ENCODE assay signal across 8 mouse cellular contexts in the genomic region with DNA sequence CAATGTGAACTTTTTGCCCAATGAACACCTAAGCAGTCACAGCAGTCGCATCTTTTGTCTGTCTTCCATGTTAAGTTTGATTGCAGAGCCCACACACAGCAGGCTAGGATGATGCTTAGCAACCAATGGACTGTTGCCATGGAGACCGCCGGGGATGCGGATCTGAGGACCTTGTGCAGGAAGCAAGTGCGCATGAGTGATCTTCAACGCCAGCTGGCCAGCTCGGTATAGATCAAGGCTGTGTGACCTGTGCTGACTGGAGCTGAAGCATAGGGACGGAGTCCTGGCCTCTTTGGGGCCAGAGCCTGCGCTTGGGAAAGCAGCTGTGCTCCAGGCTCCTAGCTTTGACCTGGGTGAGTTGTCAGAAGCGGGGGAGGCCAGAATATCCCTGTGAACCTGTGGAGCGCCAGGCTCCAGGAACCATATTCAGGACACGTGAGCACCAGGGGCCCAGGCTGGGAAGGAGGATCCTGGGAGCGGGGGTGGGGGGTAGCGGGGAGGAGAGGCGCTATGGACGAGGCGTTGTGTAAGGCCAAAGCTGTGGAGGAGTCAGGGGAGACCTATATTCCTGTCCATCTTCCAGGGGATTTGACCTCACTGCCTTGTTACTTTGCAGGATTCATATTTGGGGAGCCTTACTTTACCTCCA. TPM values are rescaled to one million over a fixed set of nuclear protein-coding genes. Genes with fewer than 3 reads are reported as not detected.
DNase-seq lines count a peak whose midpoint lies in the region; ATAC-seq and TF ChIP-seq lines count a peak whose summit lies in the region.

A gene (plus strand): TSS at position 141 of the 649 bp plus-strand sequence.

- WGBS in embryonic facial prominence, embryonic 10.5 days = 25% methylated on average over 17 of the region's 17 CpGs
- 4% methylated on average over 17 of the region's 17 CpGs for WGBS in hindbrain, postnatal 0 days
- 23% methylated on average over 17 of the region's 17 CpGs for WGBS in limb, embryonic 12.5 days

- ATAC-seq in hindbrain, postnatal 0 days = peak; percentile 93
- peak; percentile 53 for ATAC-seq in limb, embryonic 12.5 days (ENCODE audit: insufficient number of reproducible peaks, insufficient read depth, low FRiP score, low TSS enrichment, low read depth)

- H3K9me3 ChIP-seq in embryonic facial prominence, embryonic 10.5 days = 0 out of 2 replicates have a peak, but pooled peaks cover 2% of the 10 kb centered on the region
- H3K9me3 ChIP-seq in hindbrain, postnatal 0 days (ENCODE audit: low read length) = no peaks in the 10 kb centered on the region
- H3K9me3 ChIP-seq in limb, embryonic 12.5 days = no peaks in the 10 kb centered on the region

- H3K4me3 ChIP-seq in embryonic facial prominence, embryonic 10.5 days = peak within 1 kb of the TSS; percentile 46
- peak within 1 kb of the TSS; percentile 37 for H3K4me3 ChIP-seq in hindbrain, postnatal 0 days (ENCODE audit: low read length)
- H3K4me3 ChIP-seq in limb, embryonic 12.5 days (replicated peaks) = peak within 1 kb of the TSS; percentile 18; the same call in 1 of the 2 replicates

- TF ChIP-seq CTCF in hindbrain, postnatal 0 days (IDR thresholded peaks at IDR 0.05; ENCODE audit: low read depth) = no peak

- peak within 1 kb of the TSS; percentile 64 for H3K4me2 ChIP-seq in hindbrain, postnatal 0 days (ENCODE audit: low read depth, low read length)
- H3K4me2 ChIP-seq in limb, embryonic 12.5 days = peak within 1 kb of the TSS; percentile 51

- H3K27ac ChIP-seq in embryonic facial prominence, embryonic 10.5 days (replicated peaks) = peak within 1 kb of the TSS; percentile 82
- peak within 1 kb of the TSS; percentile 91 for H3K27ac ChIP-seq in hindbrain, postnatal 0 days
- H3K27ac ChIP-seq in limb, embryonic 12.5 days = no peak within 1 kb of the TSS

- H3K4me1 ChIP-seq in embryonic facial prominence, embryonic 10.5 days = peaks cover 27% of the 10 kb centered on the region
- peaks cover 22% of the 10 kb centered on the region for H3K4me1 ChIP-seq in hindbrain, postnatal 0 days (ENCODE audit: insufficient read depth, low read length)
- peaks cover 8% of the 10 kb centered on the region for H3K4me1 ChIP-seq in limb, embryonic 12.5 days (replicated peaks)

- H3K9ac ChIP-seq in hindbrain, postnatal 0 days (replicated peaks; ENCODE audit: low read length) = peak within 1 kb of the TSS; percentile 43
- H3K9ac ChIP-seq in limb, embryonic 12.5 days (replicated peaks) = peak within 1 kb of the TSS; percentile 31; the same call in 1 of the 2 replicates

- no peaks in the 10 kb centered on the region for H3K36me3 ChIP-seq in embryonic facial prominence, embryonic 10.5 days (replicated peaks)
- H3K36me3 ChIP-seq in hindbrain, postnatal 0 days (ENCODE audit: insufficient read depth, low read length) = no peaks in the 10 kb centered on the region
- H3K36me3 ChIP-seq in limb, embryonic 12.5 days = no peaks in the 10 kb centered on the region

- DNase-seq in Muller cell, postnatal 12 days (ENCODE audit: inconsistent ontology term) = peak; percentile 51
- DNase-seq in adrenal gland, adult 2 months = peak; percentile 83
- peak; percentile 90 for DNase-seq in embryonic facial prominence, embryonic 10.5 days (ENCODE audit: low spot score)
- peak; percentile 98 for DNase-seq in hindbrain, postnatal 0 days (ENCODE audit: low spot score)
- DNase-seq in right cerebral cortex, postnatal 14 days = peak; percentile 95
- DNase-seq in urinary bladder, adult 2 months (ENCODE audit: low spot score) = no peak
- no peak for DNase-seq in gastrocnemius, adult 8-10 months (ENCODE audit: low spot score in 2 of 2)

- peaks cover 4% of the 10 kb centered on the region; the same call in 1 of the 2 replicates for H3K27me3 ChIP-seq in embryonic facial prominence, embryonic 10.5 days (replicated peaks; ENCODE audit: low read depth, poor library complexity, severe bottlenecking)
- no peaks in the 10 kb centered on the region for H3K27me3 ChIP-seq in hindbrain, postnatal 0 days (ENCODE audit: insufficient read depth, low read length)
- no peaks in the 10 kb centered on the region for H3K27me3 ChIP-seq in limb, embryonic 12.5 days

RNA-seq across cellular contexts. Expression of the gene that starts here (rescaled TPM):
- 1 to 10 TPM; 2.6 to 7.2 TPM for total RNA-seq in adrenal gland, adult 2 months (2021)
- polyA plus RNA-seq in adrenal gland, adult 2 months (2012; rRNA removed) = 0.45 and 0.57 TPM in 2 replicates
- polyA plus RNA-seq in embryonic facial prominence, embryonic 10.5 days (2016; fragmentation: Nextera tagmentation; extraction: Ambion mirVana) = 3.4 and 4.0 TPM in 2 replicates
- total RNA-seq in hindbrain, postnatal 0 days (2014; rRNA removed) = 22.7 and 24.3 TPM in 2 replicates
- polyA plus RNA-seq in hindbrain, postnatal 0 days (2015; fragmentation: Nextera tagmentation; extraction: Ambion mirVana) = 40.9 and 41.2 TPM in 2 replicates
- polyA plus RNA-seq in limb, embryonic 12.5 days (2016; fragmentation: Nextera tagmentation; extraction: Ambion mirVana) = 1.4 and 1.5 TPM in 2 replicates
- polyA plus RNA-seq in urinary bladder, adult 2 months (2012; rRNA removed) = 0.03 TPM in 2 replicates
- under 1 TPM in 1 of 4 experiments, not detected in 3; 0.07 TPM for total RNA-seq in gastrocnemius, adult 8-10 months (2022)

Comparison
In these comparisons a context has a peak if more than half of its experiments do, and no peak if none do; other contexts are left out.
1. DNase-seq: peak in Muller cell, postnatal 12 days (single experiment), adrenal gland, adult 2 months (single experiment), embryonic facial prominence, embryonic 10.5 days (single experiment), hindbrain, postnatal 0 days (single experiment) and right cerebral cortex, postnatal 14 days (single experiment); none in urinary bladder, adult 2 months (single experiment) and gastrocnemius, adult 8-10 months (0 of 2).
2. Peak in every context shown above with its lines, with median percentiles within 50 percentile points of each other: H3K4me3 ChIP-seq.